Mouse (Mus musculus): ENCODE data around the gene Vamp8. TPM values are rescaled to one million over a fixed set of nuclear protein-coding genes. Genes with fewer than 3 reads are reported as not detected.

Vamp8 gene
- polyA plus RNA-seq, 1 experiment from 2014 or later = 87.4 TPM

GRCm38 (mm10) chr6:72347166-72347941 is 43.1 kb downstream of the Vamp8 start, which contains the start of gene 0610030E20Rik:
Gene 0610030E20Rik, plus strand, starts transcription at chr6:72347317.
- peak; percentile 86 for DNase-seq (ENCODE audit: low spot score)
- ATAC-seq (ENCODE audit: insufficient number of reproducible peaks, low FRiP score, low TSS enrichment, low read depth) = peak; percentile 64
- Histone ChIP-seq H3K4me1 (ENCODE audit: control insufficient read depth, insufficient read depth, low read length) (peaks cover 9% of the 10 kb centered on the region; the same call in 1 of the 2 replicates), H3K36me3 (ENCODE audit: control insufficient read depth, insufficient read depth, low read length) (peaks cover 6% of the 10 kb centered on the region), H3K9ac (ENCODE audit: low read length) (peak within 1 kb of the TSS; percentile 82), H3K27ac (replicated peaks; ENCODE audit: low read depth, low read length) (peak within 1 kb of the TSS; percentile 80), H3K9me3 (ENCODE audit: control insufficient read depth, low read length) (no peaks in the 10 kb centered on the region), H3K27me3 (ENCODE audit: control insufficient read depth, insufficient read depth, low read length) (no peaks in the 10 kb centered on the region), H3K4me3 (ENCODE audit: low read depth, low read length) (peak within 1 kb of the TSS; percentile 71), H3K4me2 (ENCODE audit: low read depth, severe bottlenecking) (peak within 1 kb of the TSS; percentile 64)
- under 1% methylated on average over 66 of the region's 72 CpGs for WGBS

GRCm38 (mm10) chr6:72346261-72346660 is 44.2 kb downstream of the Vamp8 start:
- no peak overlapping the region for H3K4me2 ChIP-seq (ENCODE audit: low read depth, severe bottlenecking)
- 87% methylated on average over 4 of the region's 4 CpGs for WGBS
- no peak for DNase-seq (ENCODE audit: low spot score)

GRCm38 (mm10) chr6:72345633-72346032 is 44.9 kb downstream of the Vamp8 start:
- no peak overlapping the region for H3K27ac ChIP-seq (replicated peaks; ENCODE audit: low read depth, low read length)
- H3K36me3 ChIP-seq (ENCODE audit: control insufficient read depth, insufficient read depth, low read length) = peaks cover 6% of the 10 kb centered on the region
- peaks cover 9% of the 10 kb centered on the region; the same call in 1 of the 2 replicates for H3K4me1 ChIP-seq (ENCODE audit: control insufficient read depth, insufficient read depth, low read length)
- no peak for DNase-seq (ENCODE audit: low spot score)
- H3K4me2 ChIP-seq (ENCODE audit: low read depth, severe bottlenecking) = peak overlapping the region; percentile 91; the same call in 1 of the 2 replicates
- no peak overlapping the region for H3K9ac ChIP-seq (ENCODE audit: low read length)
- H3K9me3 ChIP-seq (ENCODE audit: control insufficient read depth, low read length) = no peaks in the 10 kb centered on the region
- H3K4me3 ChIP-seq (ENCODE audit: low read depth, low read length) = no peak overlapping the region
- ATAC-seq (ENCODE audit: insufficient number of reproducible peaks, low FRiP score, low TSS enrichment, low read depth) = no peak
- WGBS = 55% methylated on average over 6 of the region's 6 CpGs
- H3K27me3 ChIP-seq (ENCODE audit: control insufficient read depth, insufficient read depth, low read length) = no peaks in the 10 kb centered on the region

More at GRCm38 (mm10) chr6:72346261-72346660, 44.2 kb downstream of the Vamp8 start:
- H3K4me3 ChIP-seq (ENCODE audit: low read depth, low read length) = no peak overlapping the region
- no peak for ATAC-seq (ENCODE audit: insufficient number of reproducible peaks, low FRiP score, low TSS enrichment, low read depth)
- H3K27me3 ChIP-seq (ENCODE audit: control insufficient read depth, insufficient read depth, low read length) = no peaks in the 10 kb centered on the region
- no peaks in the 10 kb centered on the region for H3K9me3 ChIP-seq (ENCODE audit: control insufficient read depth, low read length)
- H3K9ac ChIP-seq (ENCODE audit: low read length) = no peak overlapping the region
- H3K36me3 ChIP-seq (ENCODE audit: control insufficient read depth, insufficient read depth, low read length) = peaks cover 10% of the 10 kb centered on the region
- H3K27ac ChIP-seq (replicated peaks; ENCODE audit: low read depth, low read length) = no peak overlapping the region
- peaks cover 9% of the 10 kb centered on the region; the same call in 1 of the 2 replicates for H3K4me1 ChIP-seq (ENCODE audit: control insufficient read depth, insufficient read depth, low read length)

GRCm38 (mm10) chr6:72345074-72345567 is 45.4 kb downstream of the Vamp8 start, which contains the start of gene Usp39:
Gene Usp39, minus strand, starts transcription at chr6:72345184.
- DNase-seq (ENCODE audit: low spot score) = peak; percentile 92
- WGBS = under 1% methylated on average over 30 of the region's 30 CpGs
- Histone ChIP-seq H3K4me1 (ENCODE audit: control insufficient read depth, insufficient read depth, low read length) (peaks cover 9% of the 10 kb centered on the region; the same call in 1 of the 2 replicates), H3K4me2 (ENCODE audit: low read depth, severe bottlenecking) (peak within 1 kb of the TSS; percentile 91), H3K9me3 (ENCODE audit: control insufficient read depth, low read length) (no peaks in the 10 kb centered on the region), H3K9ac (ENCODE audit: low read length) (peak within 1 kb of the TSS; percentile 90), H3K27ac (replicated peaks; ENCODE audit: low read depth, low read length) (no peak within 1 kb of the TSS), H3K27me3 (ENCODE audit: control insufficient read depth, insufficient read depth, low read length) (no peaks in the 10 kb centered on the region), H3K4me3 (ENCODE audit: low read depth, low read length) (peak within 1 kb of the TSS; percentile 94), H3K36me3 (ENCODE audit: control insufficient read depth, insufficient read depth, low read length) (peaks cover 6% of the 10 kb centered on the region)
- peak; percentile 74; the same call in 1 of the 2 replicates for ATAC-seq (ENCODE audit: insufficient number of reproducible peaks, low FRiP score, low TSS enrichment, low read depth)

- peaks cover 9% of the 10 kb centered on the region; the same call in 1 of the 2 replicates for H3K4me1 ChIP-seq (ENCODE audit: control insufficient read depth, insufficient read depth, low read length)
- H3K4me2 ChIP-seq (ENCODE audit: low read depth, severe bottlenecking) = peak overlapping the region; percentile 91
- H3K9ac ChIP-seq (ENCODE audit: low read length) = peak overlapping the region; percentile 90
- no peaks in the 10 kb centered on the region for H3K27me3 ChIP-seq (ENCODE audit: control insufficient read depth, insufficient read depth, low read length)
- WGBS = under 1% methylated on average over 42 of the region's 42 CpGs
- no peaks in the 10 kb centered on the region for H3K9me3 ChIP-seq (ENCODE audit: control insufficient read depth, low read length)
- peak overlapping the region; percentile 94 for H3K4me3 ChIP-seq (ENCODE audit: low read depth, low read length)
- DNase-seq (ENCODE audit: low spot score) (no peak), ATAC-seq (ENCODE audit: insufficient number of reproducible peaks, low FRiP score, low TSS enrichment, low read depth) (peak; percentile 4; the same call in 1 of the 2 replicates)
- H3K27ac ChIP-seq (replicated peaks; ENCODE audit: low read depth, low read length) = no peak overlapping the region
- H3K36me3 ChIP-seq (ENCODE audit: control insufficient read depth, insufficient read depth, low read length) = 0 out of 2 replicates have a peak, but pooled peaks cover 6% of the 10 kb centered on the region
Measured at GRCm38 (mm10) chr6:72344396-72345073, 46.0 kb downstream of the Vamp8 start.

GRCm38 (mm10) chr6:72340481-72340880 is 50.0 kb downstream of the Vamp8 start:
- DNase-seq (ENCODE audit: low spot score) = no peak
- no peak overlapping the region for H3K4me2 ChIP-seq (ENCODE audit: low read depth, severe bottlenecking)
- no peak for ATAC-seq (ENCODE audit: insufficient number of reproducible peaks, low FRiP score, low TSS enrichment, low read depth)
- peaks cover 12% of the 10 kb centered on the region; the same call in 1 of the 2 replicates for H3K36me3 ChIP-seq (ENCODE audit: control insufficient read depth, insufficient read depth, low read length)
- H3K9me3 ChIP-seq (ENCODE audit: control insufficient read depth, low read length) = no peaks in the 10 kb centered on the region
- H3K4me3 ChIP-seq (ENCODE audit: low read depth, low read length) = no peak overlapping the region
- no peak overlapping the region for H3K27ac ChIP-seq (replicated peaks; ENCODE audit: low read depth, low read length)
- H3K9ac ChIP-seq (ENCODE audit: low read length) = no peak overlapping the region
- H3K4me1 ChIP-seq (ENCODE audit: control insufficient read depth, insufficient read depth, low read length) = 0 out of 2 replicates have a peak, but pooled peaks cover 4% of the 10 kb centered on the region
- no peaks in the 10 kb centered on the region for H3K27me3 ChIP-seq (ENCODE audit: control insufficient read depth, insufficient read depth, low read length)
- WGBS = 78% methylated on average over 2 of the region's 2 CpGs

Other genes with a start within 250 kb of the Vamp8 start
- gene Atoh8, start 155.1 kb downstream of the Vamp8 start, polyA plus RNA-seq (2014; fragmentation: Nextera tagmentation; extraction: Ambion mirVana) = 22.3 and 22.9 TPM in 2 replicates
- not detected in 2 replicates for gene Sftpb, start 86.1 kb downstream of the Vamp8 start, polyA plus RNA-seq (2014; fragmentation: Nextera tagmentation; extraction: Ambion mirVana)
- 98.7 and 101 TPM in 2 replicates for gene Usp39, start 45.5 kb downstream of the Vamp8 start, polyA plus RNA-seq (2014; fragmentation: Nextera tagmentation; extraction: Ambion mirVana)
- 20.2 and 20.6 TPM in 2 replicates for gene 0610030E20Rik, start 43.4 kb downstream of the Vamp8 start, polyA plus RNA-seq (2014; fragmentation: Nextera tagmentation; extraction: Ambion mirVana)
- gene Tmem150a, start 35.3 kb downstream of the Vamp8 start, polyA plus RNA-seq (2014; fragmentation: Nextera tagmentation; extraction: Ambion mirVana) = 10.7 and 10.8 TPM in 2 replicates
- 92.1 and 96.0 TPM in 2 replicates for gene Rnf181, start 23.7 kb downstream of the Vamp8 start, polyA plus RNA-seq (2014; fragmentation: Nextera tagmentation; extraction: Ambion mirVana)
- gene Vamp5, start 10.2 kb downstream of the Vamp8 start, polyA plus RNA-seq (2014; fragmentation: Nextera tagmentation; extraction: Ambion mirVana) = 15.2 and 17.0 TPM in 2 replicates
- 16.0 and 17.9 TPM in 2 replicates for gene Ggcx, start 23.6 kb upstream of the Vamp8 start, polyA plus RNA-seq (2014; fragmentation: Nextera tagmentation; extraction: Ambion mirVana)
- gene Mat2a, start 48.9 kb upstream of the Vamp8 start, polyA plus RNA-seq (2014; fragmentation: Nextera tagmentation; extraction: Ambion mirVana) = 490 and 507 TPM in 2 replicates
- gene Sh2d6, start 131.0 kb upstream of the Vamp8 start, polyA plus RNA-seq (2014; fragmentation: Nextera tagmentation; extraction: Ambion mirVana) = 0.17 TPM in 1 of 2 replicates, not detected in the other
- gene Capg, start 153.7 kb upstream of the Vamp8 start, polyA plus RNA-seq (2014; fragmentation: Nextera tagmentation; extraction: Ambion mirVana) = 24.5 and 26.5 TPM in 2 replicates
- gene Elmod3, start 207.7 kb upstream of the Vamp8 start, polyA plus RNA-seq (2014; fragmentation: Nextera tagmentation; extraction: Ambion mirVana) = 15.8 and 16.8 TPM in 2 replicates
- 10.5 and 11.2 TPM in 2 replicates for gene Retsat, start 207.8 kb upstream of the Vamp8 start, polyA plus RNA-seq (2014; fragmentation: Nextera tagmentation; extraction: Ambion mirVana)
- gene Tgoln1, start 226.3 kb upstream of the Vamp8 start, polyA plus RNA-seq (2014; fragmentation: Nextera tagmentation; extraction: Ambion mirVana) = 24.6 and 25.2 TPM in 2 replicates

Data from limb, embryonic 11.5 days (tissue).